Mouse (Mus musculus) urinary bladder, postnatal 10 days (tissue): Measurements from ENCODE around the gene Med15.
"Not testable (repeated sequence)": the region's sequence is repeated elsewhere in the genome, so short reads cannot be mapped to it uniquely, and the experiment has no call there.

Experiments
- DNase-seq: peaks from one replicate; pipeline ENCODE4 v3.0.0; 2022; ENCODE audit warnings: low spot score

The Med15 gene

DNA sequence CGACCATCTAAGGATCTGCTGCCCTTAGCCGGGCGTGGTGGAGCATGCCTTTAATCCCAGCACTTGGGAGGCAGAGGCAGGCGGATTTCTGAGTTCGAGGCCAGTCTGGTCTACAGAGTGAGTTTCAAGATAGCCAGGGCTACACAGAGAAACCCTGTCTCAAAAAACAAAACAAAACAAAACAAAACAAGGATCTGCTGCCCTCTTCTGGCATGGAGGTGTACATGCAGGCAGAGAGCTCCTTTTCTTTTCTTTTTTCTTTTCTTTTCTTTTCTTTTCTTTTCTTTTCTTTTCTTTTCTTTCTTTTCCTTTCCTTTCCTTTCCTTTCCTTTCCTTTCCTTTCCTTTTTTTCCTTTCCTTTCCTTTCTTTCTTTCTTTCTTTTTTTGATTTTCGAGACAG lies 118.0 kb downstream of the Med15 start:
- not testable (repeated sequence) for DNase-seq

DNA sequence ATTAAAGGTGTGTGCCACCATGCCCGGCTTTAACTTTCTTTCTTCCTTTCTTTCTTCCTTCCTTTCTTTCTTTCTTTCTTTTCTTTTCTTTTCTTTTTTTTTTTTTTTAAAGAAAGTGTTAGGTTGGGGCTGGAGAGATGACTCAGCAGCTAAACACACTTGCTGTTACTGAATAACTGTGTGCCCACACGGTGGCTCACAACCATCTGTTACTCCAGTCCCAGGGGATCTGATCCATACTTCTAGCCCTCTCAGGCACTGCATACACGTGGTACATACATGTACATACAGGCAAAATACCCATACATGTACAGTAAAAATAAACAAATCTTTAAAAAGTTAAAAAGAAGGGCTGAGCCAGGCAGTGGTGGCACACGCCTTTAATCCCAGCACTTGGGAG lies 121.3 kb downstream of the Med15 start:
- no peak for DNase-seq

DNA sequence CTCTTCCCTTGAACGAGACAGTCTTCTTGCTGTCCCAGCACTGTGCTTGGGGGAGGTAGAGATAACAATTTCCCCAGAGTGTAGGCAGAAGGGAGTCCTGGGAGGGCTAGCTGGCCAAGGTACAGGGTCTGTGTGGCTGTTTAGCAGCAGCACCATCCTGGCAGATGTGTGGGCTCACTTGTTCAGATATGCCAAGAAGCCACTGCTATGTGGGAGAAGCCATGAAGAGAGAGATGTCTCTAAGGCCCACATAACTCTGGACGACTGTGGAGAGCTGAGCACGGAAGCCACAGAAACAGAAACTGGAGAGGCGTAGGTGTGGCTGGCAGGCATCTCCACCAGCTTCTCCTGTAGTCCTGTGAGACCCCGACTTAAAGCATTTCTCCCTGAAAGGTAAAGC lies 127.0 kb downstream of the Med15 start:
- DNase-seq: no peak

DNA sequence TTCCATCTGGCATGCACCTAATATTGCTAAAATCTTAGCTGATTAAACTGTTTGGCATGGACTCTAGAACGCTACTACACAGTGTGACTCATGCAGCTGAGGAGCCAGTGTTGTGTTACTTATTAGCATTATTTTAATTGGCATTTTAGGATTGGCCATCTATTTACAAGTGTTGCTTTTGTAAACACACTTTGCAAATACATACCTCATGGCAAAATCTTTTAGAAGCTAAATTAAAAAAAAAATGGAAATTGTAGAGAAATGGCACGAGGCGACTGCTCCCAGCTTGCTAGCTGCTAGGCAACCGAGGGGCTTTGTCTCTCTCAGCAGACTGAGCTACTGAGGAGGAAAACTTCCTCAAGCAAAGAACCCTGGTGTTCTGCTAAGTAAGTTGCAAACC lies 127.8 kb downstream of the Med15 start:
- no peak for DNase-seq
